ENCODE assay signal across 8 mouse cellular contexts in genomic region chr14:76152162-76153002, GRCm38 (mm10). TPM values are rescaled to one million over a fixed set of nuclear protein-coding genes. Genes with fewer than 3 reads are reported as not detected.
DNase-seq lines count a peak whose midpoint lies in the region; ATAC-seq and TF ChIP-seq lines count a peak whose summit lies in the region.

No protein-coding gene starts in this region.

- H3K27ac ChIP-seq in ES-E14 (ENCODE audit: insufficient read depth, low read depth, low read length, poor library complexity, severe bottlenecking) = peak overlapping the region; percentile 92
- H3K27ac ChIP-seq in forebrain, embryonic 15.5 days (replicated peaks) = peak overlapping the region; percentile 98

- H3K4me2 ChIP-seq in forebrain, embryonic 15.5 days (replicated peaks) = peak overlapping the region; percentile 42

- no peaks in the 10 kb centered on the region for H3K9me3 ChIP-seq in ES-E14 (ENCODE audit: control insufficient read depth, insufficient read depth, low read depth, low read length)
- no peaks in the 10 kb centered on the region for H3K9me3 ChIP-seq in forebrain, embryonic 15.5 days

- H3K4me3 ChIP-seq in ES-E14 (ENCODE audit: insufficient read depth in 1 of 2, low read depth in 1 of 2, low read length in 2 of 2, poor library complexity in 1 of 2, severe bottlenecking in 1 of 2) = peak overlapping the region; percentile 72 to 87
- peak overlapping the region; percentile 72 for H3K4me3 ChIP-seq in forebrain, embryonic 15.5 days
- peak overlapping the region; percentile 67 for H3K4me3 ChIP-seq in lung, adult 2 months (replicated peaks; ENCODE audit: extremely low read depth, low read depth, low read length)

- peak; percentile 95 for ATAC-seq in forebrain, embryonic 15.5 days (replicated peaks)
- ATAC-seq in neutrophil, adult 5-6 weeks (ENCODE audit: extremely low read depth, insufficient number of reproducible peaks, low FRiP score, poor library complexity, severe bottlenecking) = peak; percentile 82

- under 1% methylated on average over 41 of the region's 41 CpGs for WGBS in forebrain, embryonic 15.5 days
- under 1% methylated on average over 41 of the region's 41 CpGs for WGBS in lung, adult 2 months

- H3K36me3 ChIP-seq in ES-E14 (ENCODE audit: control insufficient read depth, insufficient read depth, low read length, poor library complexity, severe bottlenecking) = no peaks in the 10 kb centered on the region
- no peaks in the 10 kb centered on the region for H3K36me3 ChIP-seq in forebrain, embryonic 15.5 days

- TF ChIP-seq POLR2A in lung, adult 2 months (IDR thresholded peaks at IDR 0.05; ENCODE audit: borderline replicate concordance, extremely low read depth, low read depth, low read length) = peak; percentile 98

- H3K9ac ChIP-seq in ES-E14 (ENCODE audit: insufficient read depth, low read depth, low read length, poor library complexity, severe bottlenecking) = peak overlapping the region; percentile 93
- H3K9ac ChIP-seq in forebrain, embryonic 15.5 days (replicated peaks) = peak overlapping the region; percentile 84

- H3K27me3 ChIP-seq in forebrain, embryonic 15.5 days = no peaks in the 10 kb centered on the region

- TF ChIP-seq CTCF in lung, adult 2 months (IDR thresholded peaks at IDR 0.05; ENCODE audit: insufficient read depth, low read length) = peak; percentile 31; the same call in 1 of the 2 replicates

- peaks cover 0 to 5% of the 10 kb centered on the region in 2 experiments; a peak in 1 of 4 replicates for H3K4me1 ChIP-seq in ES-E14 (ENCODE audit: control insufficient read depth in 2 of 2, insufficient read depth in 2 of 2, low read length in 2 of 2, poor library complexity in 1 of 2)
- peaks cover 27% of the 10 kb centered on the region for H3K4me1 ChIP-seq in forebrain, embryonic 15.5 days
- peaks cover 5% of the 10 kb centered on the region for H3K4me1 ChIP-seq in lung, adult 2 months (ENCODE audit: control insufficient read depth, insufficient read depth, low read length)

- in situ Hi-C loops in ES-E14 (cut with MboI; ENCODE audit: low sequenced_read_pairs in 2 of 2, unreplicated experiment in 2 of 2) = loop anchor here (10.0 to 25.0 kb wide), 2 partner anchors 310 to 312 kb away; no protein-coding TSS in a partner anchor

- peak; percentile 94 for DNase-seq in ES-E14 (ENCODE audit: low read depth, low spot score)
- peak; percentile 94 for DNase-seq in cerebellum, adult 11-12 months
- DNase-seq in heart, postnatal 25 days (ENCODE audit: low spot score) = peak; percentile 84
- peak; percentile 97 to 99 for DNase-seq in layer of hippocampus, adult 18-20 months (ENCODE audit: low spot score in 2 of 2)
- DNase-seq in lung, adult 2 months = peak; percentile 95
- DNase-seq in thymus, adult 18-20 months = peak; percentile 73 to 88

- intact Hi-C loops in heart, postnatal 25 days (cut with DNase I) = loop anchor here (2.0 kb wide), 1 partner anchor 320 kb away; no protein-coding TSS in a partner anchor

TF ChIP-seq in ES-E14, 5 proteins besides CTCF, POLR2A, EP300 and RAD21:
- TF ChIP-seq HCFC1 (IDR thresholded peaks at IDR 0.05; ENCODE audit: borderline replicate concordance, insufficient read depth, low read length) (0 out of 2 replicates have a peak, but pooled peaks have one; percentile 7), ZC3H11A (IDR thresholded peaks at IDR 0.05; ENCODE audit: borderline replicate concordance, low read depth, low read length) (no peak), MAFK (IDR thresholded peaks at IDR 0.05; ENCODE audit: insufficient read depth, low read depth, low read length) (peak; percentile 92), CHD2 (IDR thresholded peaks at IDR 0.05; ENCODE audit: low read depth, low read length) (no peak)

RNA-seq across cellular contexts. Expression of gene Nufip1, which starts 41.7 kb away (rescaled TPM):
- 13.8 and 20.6 TPM in 2 replicates for total RNA-seq in ES-E14 (2012; rRNA removed)
- 15.2 and 16.5 TPM in 2 replicates for polyA plus RNA-seq in forebrain, embryonic 15.5 days (2015; fragmentation: Nextera tagmentation; extraction: Ambion mirVana)
- total RNA-seq in heart, postnatal 25 days (2021) = 1 to 10 TPM; 3.0 to 3.4 TPM
- 10 to 100 TPM in 1 of 2 experiments, 1 to 10 TPM in 1; 8.6 to 10.1 TPM for total RNA-seq in layer of hippocampus, adult 18-20 months (2021)
- polyA plus RNA-seq in lung, adult 2 months (2012; rRNA removed) = 2.5 and 2.7 TPM in 2 replicates
- 8.5 and 8.6 TPM in 2 replicates for total RNA-seq in neutrophil, adult 5-6 weeks (2017)

RNA-seq across cellular contexts. Expression of gene Gpalpp1, which starts 41.8 kb away (rescaled TPM):
- total RNA-seq in ES-E14 (2012; rRNA removed) = 7.9 and 11.4 TPM in 2 replicates
- polyA plus RNA-seq in forebrain, embryonic 15.5 days (2015; fragmentation: Nextera tagmentation; extraction: Ambion mirVana) = 13.6 and 14.4 TPM in 2 replicates
- total RNA-seq in heart, postnatal 25 days (2021) = 10 to 100 TPM in 1 of 2 experiments, 1 to 10 TPM in 1; 10.0 to 10.8 TPM
- 10 to 100 TPM; 25.9 to 27.2 TPM for total RNA-seq in layer of hippocampus, adult 18-20 months (2021)
- polyA plus RNA-seq in lung, adult 2 months (2012; rRNA removed) = 3.4 and 6.0 TPM in 2 replicates
- total RNA-seq in neutrophil, adult 5-6 weeks (2017) = 28.0 and 28.1 TPM in 2 replicates

Comparison
In these comparisons a context has a peak if more than half of its experiments do, and no peak if none do; other contexts are left out.
1. Peak in every context shown above with its lines: DNase-seq, ATAC-seq, H3K4me3 ChIP-seq and H3K27ac ChIP-seq.